Mouse (Mus musculus): ENCODE data around the gene Ifna6. TPM values are rescaled to one million over a fixed set of nuclear protein-coding genes. Genes with fewer than 3 reads are reported as not detected.

Gene Ifna6
- polyA plus RNA-seq, 1 experiment from 2014 or later = not detected

- CTCF ChIA-PET = interaction anchor here (2.1 kb wide), 1 partner anchor 20 kb away, joined by 13 read pairs; no protein-coding TSS in a partner anchor
- POLR2A ChIA-PET = no interaction called here
- TF ChIP-seq CTCF (IDR thresholded peaks at IDR 0.05) = no peak
- in situ Hi-C loops (cut with MboI; ENCODE audit: low pct_unique_long_range_greater_than_20kb) = loop anchor here (25.0 kb wide), 1 partner anchor 89 kb away; the partner anchor contains the start of genes Gm13271, Gm13283 and Gm13290
- peaks cover 4% of the 10 kb centered on the region for H3K27me3 ChIP-seq
- no peak for DNase-seq (ENCODE audit: low read depth, low spot score)
- ATAC-seq = no peak
These were observed 24.0 kb downstream of the Ifna6 start for GRCm38 (mm10) chr4:88851026-88851763.

- DNase-seq (ENCODE audit: low read depth, low spot score) = no peak
- no peak for TF ChIP-seq CTCF (IDR thresholded peaks at IDR 0.05)
- H3K27me3 ChIP-seq = peaks cover 5% of the 10 kb centered on the region
- ChIA-PET POLR2A (no interaction called here), CTCF (interaction anchor here (1.6 to 4.7 kb wide), 2 partner anchors 9 to 28 kb away, joined by 4 to 28 read pairs; no protein-coding TSS in a partner anchor)
- in situ Hi-C loops (cut with MboI; ENCODE audit: low pct_unique_long_range_greater_than_20kb) = loop anchor here (25.0 kb wide), 1 partner anchor 97 kb away; the partner anchor contains the start of genes Gm13271, Gm13283 and Gm13290
- ATAC-seq = no peak
These were observed 32.0 kb downstream of the Ifna6 start for GRCm38 (mm10) chr4:88859214-88859613.

GRCm38 (mm10) chr4:88863309-88863708 lies 36.1 kb downstream of the Ifna6 start:
- POLR2A ChIA-PET = no interaction called here
- no peak for TF ChIP-seq CTCF (IDR thresholded peaks at IDR 0.05)
- CTCF ChIA-PET = interaction anchor here (1.4 to 4.7 kb wide), 2 partner anchors 32 to 106 kb away, joined by 3 to 28 read pairs; no protein-coding TSS in a partner anchor
- ATAC-seq (no peak), DNase-seq (ENCODE audit: low read depth, low spot score) (no peak)
- no peaks in the 10 kb centered on the region for H3K27me3 ChIP-seq
- in situ Hi-C loops (cut with MboI; ENCODE audit: low pct_unique_long_range_greater_than_20kb) = loop anchor here (25.0 kb wide), 1 partner anchor 101 kb away; the partner anchor contains the start of genes Gm13271, Gm13283 and Gm13290

GRCm38 (mm10) chr4:88864599-88864998 lies 37.4 kb downstream of the Ifna6 start:
- CTCF ChIA-PET = interaction anchor here (1.1 to 4.3 kb wide), 3 partner anchors 12 to 424 kb away, joined by 3 to 31 read pairs (median 3); no protein-coding TSS in a partner anchor
- H3K27me3 ChIP-seq = no peaks in the 10 kb centered on the region
- in situ Hi-C loops (cut with MboI; ENCODE audit: low pct_unique_long_range_greater_than_20kb) = loop anchor here (25.0 kb wide), 1 partner anchor 102 kb away; the partner anchor contains the start of genes Gm13271, Gm13283 and Gm13290
- DNase-seq (ENCODE audit: low read depth, low spot score) = no peak
- POLR2A ChIA-PET = no interaction called here
- TF ChIP-seq CTCF (IDR thresholded peaks at IDR 0.05) = no peak
- ATAC-seq = no peak

GRCm38 (mm10) chr4:88865011-88865569 lies 37.9 kb downstream of the Ifna6 start:
- ATAC-seq (no peak), DNase-seq (ENCODE audit: low read depth, low spot score) (no peak)
- CTCF ChIA-PET = interaction anchor here (1.1 to 4.3 kb wide), 3 partner anchors 12 to 423 kb away, joined by 3 to 31 read pairs (median 3); no protein-coding TSS in a partner anchor
- no peak for TF ChIP-seq CTCF (IDR thresholded peaks at IDR 0.05)
- in situ Hi-C loops (cut with MboI; ENCODE audit: low pct_unique_long_range_greater_than_20kb) = loop anchor here (25.0 kb wide), 1 partner anchor 103 kb away; the partner anchor contains the start of genes Gm13271, Gm13283 and Gm13290
- H3K27me3 ChIP-seq = no peaks in the 10 kb centered on the region
- POLR2A ChIA-PET = no interaction called here

GRCm38 (mm10) chr4:88867366-88867925 lies 40.2 kb downstream of the Ifna6 start:
- no peaks in the 10 kb centered on the region for H3K27me3 ChIP-seq
- ChIA-PET CTCF (interaction anchor here (1.0 to 4.3 kb wide), 4 partner anchors 9 to 110 kb away, joined by 3 to 31 read pairs (median 4); no protein-coding TSS in a partner anchor), POLR2A (interaction anchor here (0.8 to 1.0 kb wide), 2 partner anchors 111 to 190 kb away, joined by 3 read pairs; no protein-coding TSS in a partner anchor)
- DNase-seq (ENCODE audit: low read depth, low spot score) (peak; percentile 39), ATAC-seq (peak; percentile 90)
- peak; percentile 89 for TF ChIP-seq CTCF (IDR thresholded peaks at IDR 0.05)
- in situ Hi-C loops (cut with MboI; ENCODE audit: low pct_unique_long_range_greater_than_20kb) = loop anchor here (25.0 kb wide), 1 partner anchor 105 kb away; the partner anchor contains the start of genes Gm13271, Gm13283 and Gm13290

GRCm38 (mm10) chr4:88867926-88868911 lies 41.0 kb downstream of the Ifna6 start:
- in situ Hi-C loops (cut with MboI; ENCODE audit: low pct_unique_long_range_greater_than_20kb) = loop anchor here (25.0 kb wide), 1 partner anchor 106 kb away; the partner anchor contains the start of genes Gm13271, Gm13283 and Gm13290
- ChIA-PET POLR2A (interaction anchor here (1.0 kb wide), 1 partner anchor 112 kb away, joined by 3 read pairs; no protein-coding TSS in a partner anchor), CTCF (interaction anchor here (1.0 to 4.3 kb wide), 3 partner anchors 10 to 111 kb away, joined by 3 to 31 read pairs (median 4); no protein-coding TSS in a partner anchor)
- no peak for DNase-seq (ENCODE audit: low read depth, low spot score)
- TF ChIP-seq CTCF (IDR thresholded peaks at IDR 0.05) = no peak
- peak; percentile 63 for ATAC-seq
- no peaks in the 10 kb centered on the region for H3K27me3 ChIP-seq

GRCm38 (mm10) chr4:88872691-88873090 lies 45.5 kb downstream of the Ifna6 start:
- ATAC-seq = no peak
- no peaks in the 10 kb centered on the region for H3K27me3 ChIP-seq
- ChIA-PET CTCF (interaction anchor here (0.7 to 1.8 kb wide), 4 partner anchors 65 to 273 kb away, joined by 3 to 4 read pairs (median 3); no protein-coding TSS in a partner anchor), POLR2A (no interaction called here)
- DNase-seq (ENCODE audit: low read depth, low spot score) = no peak
- no peak for TF ChIP-seq CTCF (IDR thresholded peaks at IDR 0.05)
- in situ Hi-C loops (cut with MboI; ENCODE audit: low pct_unique_long_range_greater_than_20kb) = loop anchor here (5.0 to 25.0 kb wide), 4 partner anchors 60 to 255 kb away; partner anchors contain the start of genes Gm13271, Gm13283 and Gm13290

Measured in Patski (cell line).